Mouse (Mus musculus) frontal cortex, postnatal 14 days (tissue): ENCODE results near the gene 4930522H14Rik.

Experiments
- DNase-seq, 2 experiments: peaks; one replicate each; pipeline ENCODE4 v3.0.0; 2022; ENCODE audit warnings: low spot score in 2 of 2

4930522H14Rik gene

DNA sequence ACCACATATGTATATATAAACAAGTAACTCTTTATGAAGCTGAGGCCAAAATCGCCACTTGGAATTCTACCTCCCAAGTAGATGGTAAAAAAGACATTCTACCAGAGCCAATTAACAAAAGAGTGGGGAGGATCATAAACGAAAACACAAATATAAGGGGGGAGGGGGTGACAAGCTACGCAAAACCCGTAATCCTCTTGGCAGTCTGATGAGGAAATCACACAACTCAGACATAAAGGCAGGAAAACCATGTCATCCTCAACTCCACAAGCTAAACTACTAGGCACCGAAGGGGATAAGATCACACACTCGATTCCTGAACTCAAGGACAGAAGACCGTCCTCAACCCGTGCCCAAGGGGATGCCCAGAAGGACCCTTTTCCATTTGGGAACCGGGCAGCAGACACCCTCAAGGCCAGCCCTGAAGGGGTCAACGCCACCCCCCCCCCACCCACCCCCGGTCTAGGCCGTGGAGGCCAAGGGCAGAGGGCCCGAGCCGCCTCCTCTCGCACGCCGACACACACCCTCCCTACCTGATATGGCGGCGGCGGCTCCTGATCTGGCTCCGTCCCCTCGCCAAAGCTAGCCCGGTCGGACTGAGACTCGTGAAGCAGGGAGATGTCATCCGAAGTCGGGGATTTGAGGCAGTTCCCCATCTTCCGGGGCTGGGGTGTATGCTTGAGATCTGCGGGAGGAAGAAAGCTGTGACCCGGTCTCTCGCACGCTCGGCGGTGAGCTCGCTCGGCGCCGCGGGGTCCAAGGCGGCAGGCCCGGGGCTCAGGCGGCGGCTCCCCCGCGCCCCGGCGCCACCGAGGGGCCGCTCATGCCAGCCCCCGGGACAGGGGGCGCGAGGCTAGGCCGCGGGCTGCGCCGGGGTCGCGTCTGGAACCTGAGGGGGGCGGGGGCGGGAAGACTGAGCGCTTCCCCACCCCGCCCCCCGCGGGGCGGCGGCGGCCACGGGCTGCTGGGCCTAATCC is 55.2 kb downstream of the 4930522H14Rik start:
- DNase-seq = peak; percentile 23 to 34

DNA sequence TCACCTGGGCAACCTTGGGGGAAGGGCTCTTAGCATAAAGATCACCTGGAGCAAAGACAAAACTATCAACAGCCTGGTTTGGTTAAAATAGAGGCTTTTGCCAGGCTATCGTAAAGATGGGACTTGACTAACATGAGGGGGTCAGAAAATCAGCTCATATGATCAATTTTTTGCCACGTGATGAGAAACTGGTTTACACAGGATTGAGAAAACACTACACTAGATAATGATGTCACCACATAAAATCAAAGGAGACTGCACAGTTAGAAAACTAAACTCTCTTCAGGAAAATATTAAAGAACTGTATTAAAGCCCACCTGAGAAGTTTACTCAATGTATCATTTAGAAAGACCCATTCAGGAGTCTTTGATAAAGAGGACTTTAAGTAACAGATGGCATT is 56.0 kb downstream of the 4930522H14Rik start:
- DNase-seq = no peak

DNA sequence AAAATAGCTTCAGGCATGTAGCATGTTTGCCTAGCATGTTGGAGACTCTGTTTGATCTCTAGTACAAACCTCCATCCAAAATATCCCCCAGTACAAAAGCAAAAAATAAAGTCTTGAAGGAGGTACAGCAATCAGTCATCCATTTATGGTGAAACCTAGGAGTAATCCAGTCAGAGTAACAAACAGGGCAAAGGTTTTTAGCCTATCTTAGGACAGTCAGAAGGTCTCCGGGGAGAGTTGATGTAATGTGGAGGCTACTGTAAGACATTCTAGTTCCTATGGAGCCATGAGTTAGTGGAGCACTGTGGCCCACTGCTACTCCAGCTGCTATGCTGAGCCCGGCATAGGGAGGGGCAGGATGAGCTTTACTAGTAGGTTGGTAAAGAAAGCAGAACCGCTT is 58.5 kb downstream of the 4930522H14Rik start:
- no peak for DNase-seq

DNA sequence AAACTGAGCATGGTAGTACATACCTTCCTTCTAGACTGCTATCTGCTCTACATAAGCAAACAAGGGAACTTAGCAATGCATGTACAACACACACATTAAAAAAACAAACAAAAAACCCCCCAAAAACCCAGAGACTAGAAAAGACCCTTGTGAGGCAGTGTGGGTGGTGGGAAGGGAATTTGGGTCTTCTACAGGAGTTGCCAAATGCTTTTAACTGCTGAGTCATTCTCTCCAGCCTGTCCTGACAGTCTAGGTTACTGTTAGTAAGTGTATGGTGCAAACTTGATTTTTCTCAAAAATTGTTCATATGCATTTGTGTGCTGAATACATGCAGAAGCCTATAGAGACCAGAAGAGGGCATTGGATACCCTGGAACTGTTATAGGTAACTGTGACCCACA is 59.5 kb downstream of the 4930522H14Rik start:
- DNase-seq = no peak

DNA sequence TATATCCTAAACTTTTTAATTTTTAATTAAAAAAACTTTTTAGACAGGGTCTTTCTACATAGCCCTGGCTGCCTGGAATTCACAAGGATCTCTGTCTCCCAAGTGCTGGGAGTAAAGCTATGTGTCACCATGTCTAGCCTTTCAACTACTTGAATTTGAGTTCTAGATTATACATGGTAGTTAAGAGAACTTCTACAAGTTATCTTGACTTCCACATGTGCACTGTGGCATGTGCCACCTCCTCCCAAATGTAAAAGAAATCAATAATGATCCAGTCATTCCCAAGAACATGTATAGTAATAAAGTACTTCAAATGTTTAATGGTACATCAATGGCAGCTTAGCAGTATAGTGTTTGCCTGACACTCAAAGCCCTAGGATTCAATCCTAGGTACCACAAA is 63.4 kb downstream of the 4930522H14Rik start:
- no peak for DNase-seq

DNA sequence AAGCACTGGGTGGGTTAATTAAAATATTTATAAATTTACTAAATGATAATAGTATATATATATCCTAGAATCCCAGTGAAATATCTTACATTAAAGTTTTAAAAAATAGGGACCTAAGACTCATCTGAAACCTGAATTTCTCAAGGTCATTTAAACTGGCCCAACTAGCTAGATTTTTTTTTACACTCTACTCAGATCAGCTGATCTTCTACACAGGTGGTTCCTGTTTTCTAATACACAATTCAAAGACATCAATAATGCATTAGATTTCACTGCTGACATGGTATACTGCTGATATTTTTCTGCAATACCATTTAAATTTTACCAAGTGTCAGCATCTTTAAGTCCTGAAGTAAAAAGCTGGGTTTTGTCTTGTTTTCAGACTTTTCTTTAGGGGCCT is 67.2 kb downstream of the 4930522H14Rik start:
- DNase-seq = no peak

DNA sequence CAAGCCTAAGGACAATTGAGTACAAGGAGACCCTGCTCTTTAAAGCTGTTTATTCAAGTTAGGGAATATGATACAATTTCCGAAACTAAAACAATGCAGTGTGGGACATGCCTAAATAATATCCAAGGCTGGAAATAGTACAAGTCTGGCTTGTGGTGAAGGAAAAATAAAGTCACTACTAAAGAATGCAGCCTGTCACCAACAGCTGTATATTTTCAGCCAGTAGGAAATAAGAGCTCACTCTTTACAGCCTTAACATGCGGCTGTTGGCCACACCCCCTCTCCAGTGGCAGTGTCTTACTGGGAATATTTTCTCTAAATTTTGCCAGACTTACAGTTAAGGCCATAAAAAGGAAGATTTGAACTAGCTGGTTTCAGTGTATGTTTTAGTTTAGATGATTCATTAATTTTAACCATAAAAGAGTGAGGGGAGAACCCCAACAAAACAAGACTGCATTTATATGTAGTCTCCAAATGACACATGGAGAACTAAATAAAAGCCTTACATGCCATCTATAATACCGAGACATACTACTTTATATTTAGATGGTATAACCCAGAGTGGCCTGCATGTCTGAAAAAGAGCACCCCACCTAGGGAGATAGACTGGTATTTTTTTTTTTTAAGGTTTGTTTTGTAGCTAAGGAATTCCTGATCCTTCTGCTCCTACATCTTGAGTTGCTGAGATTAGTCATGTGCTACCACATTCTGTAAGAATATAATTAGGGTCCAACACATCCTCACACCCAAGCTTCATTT is 70.5 kb downstream of the 4930522H14Rik start:
- DNase-seq = no peak

DNA sequence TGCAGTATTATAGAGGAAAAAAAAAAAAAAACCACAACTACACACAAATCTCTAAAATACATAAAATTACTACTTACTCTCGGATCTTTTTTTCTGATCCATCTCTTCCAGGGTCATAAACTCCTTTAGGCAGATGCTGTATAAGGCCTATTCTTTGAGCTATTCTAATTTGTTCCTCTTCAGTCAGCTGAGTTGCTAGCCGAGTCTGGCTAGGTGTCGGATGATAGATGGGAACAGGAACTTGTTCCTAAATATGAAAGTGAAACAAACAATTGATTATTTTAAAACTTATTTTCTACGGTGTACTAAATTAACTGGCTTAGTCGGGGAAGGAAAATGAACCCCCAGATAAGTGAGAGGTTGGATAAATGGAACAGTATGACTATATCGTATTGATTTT is 74.3 kb downstream of the 4930522H14Rik start:
- DNase-seq = no peak
